Mouse (Mus musculus) intestine, embryonic 14.5 days (tissue): Measurements from ENCODE around the gene Zc2hc1c. TPM values are rescaled to one million over a fixed set of nuclear protein-coding genes. Genes with fewer than 3 reads are reported as not detected.
"Not testable (repeated sequence)": the region's sequence is repeated elsewhere in the genome, so short reads cannot be mapped to it uniquely, and the experiment has no call there.

Source experiments
- ATAC-seq: fragments of 200-750 bp; cut with Nextera tagmentation; replicated peaks from 2 replicates; pipeline ENCODE4 v1.8.0; 2017; ENCODE audit warnings: low read depth, moderate number of reproducible peaks, moderate TSS enrichment, moderate library complexity; ENCODE audit not compliant: low FRiP score, low TSS enrichment
- DNase-seq: peaks from one replicate; pipeline ENCODE4 v3.0.0-alpha.2; 2018; ENCODE audit warnings: low spot score
- H3K27ac ChIP-seq: fragments of 300-500 bp; sonication (generic); 2 replicates; pipeline ENCODE4 v1.5.1; 2014; ENCODE audit warnings: low read depth, mild to moderate bottlenecking, control low read depth
- H3K27me3 ChIP-seq: fragments of 300-500 bp; sonication (generic); replicated peaks from 2 replicates; pipeline ENCODE4 v1.6.1; 2014; ENCODE audit warnings: low read length, control low read depth; ENCODE audit not compliant: control insufficient read depth, insufficient read depth
- H3K36me3 ChIP-seq: fragments of 300-500 bp; sonication (generic); 2 replicates; pipeline ENCODE4 v1.6.1; 2014; ENCODE audit warnings: low read length, control low read depth; ENCODE audit not compliant: control insufficient read depth, insufficient read depth
- H3K4me1 ChIP-seq: fragments of 300-500 bp; sonication (generic); replicated peaks from 2 replicates; pipeline ENCODE4 v1.6.1; 2014; ENCODE audit warnings: low read length, control low read depth, mixed read lengths; ENCODE audit not compliant: control insufficient read depth, insufficient read depth
- H3K4me2 ChIP-seq: fragments of 300-500 bp; sonication (generic); 2 replicates; pipeline ENCODE4 v1.6.1; 2014; ENCODE audit warnings: low read length
- H3K4me3 ChIP-seq: fragments of 300-500 bp; sonication (generic); 2 replicates; pipeline ENCODE4 v1.5.1; 2014; ENCODE audit warnings: low read depth, low read length, control low read depth, mixed read lengths
- H3K9ac ChIP-seq: fragments of 300-500 bp; sonication (generic); 2 replicates; pipeline ENCODE4 v1.6.1; 2014; ENCODE audit warnings: mild to moderate bottlenecking, low read length
- H3K9me3 ChIP-seq: fragments of 300-500 bp; sonication (generic); 2 replicates; pipeline ENCODE4 v1.6.1; 2016; ENCODE audit warnings: low read length, control low read depth; ENCODE audit not compliant: control insufficient read depth
- WGBS: fragments of 180-500 bp; shearing (Covaris S2); extraction: QIAGEN DNeasy Blood & Tissue Kit; methylation state at CpG from one replicate; pipeline ENCODE4 v1.1.7; 2014; 5-methylcytosine and 5-hydroxymethylcytosine counted together
- polyA plus RNA-seq: library from polyadenylated mRNA; unstranded; fragments of >200 nt; fragmentation: Nextera tagmentation; extraction: Ambion mirVana; gene quantifications from 2 replicates; pipeline ENCODE4 v1.2.1, GENCODE M21; 2014

Zc2hc1c gene
- polyA plus RNA-seq, 1 experiment from 2014 or later = 2.5 TPM

DNA sequence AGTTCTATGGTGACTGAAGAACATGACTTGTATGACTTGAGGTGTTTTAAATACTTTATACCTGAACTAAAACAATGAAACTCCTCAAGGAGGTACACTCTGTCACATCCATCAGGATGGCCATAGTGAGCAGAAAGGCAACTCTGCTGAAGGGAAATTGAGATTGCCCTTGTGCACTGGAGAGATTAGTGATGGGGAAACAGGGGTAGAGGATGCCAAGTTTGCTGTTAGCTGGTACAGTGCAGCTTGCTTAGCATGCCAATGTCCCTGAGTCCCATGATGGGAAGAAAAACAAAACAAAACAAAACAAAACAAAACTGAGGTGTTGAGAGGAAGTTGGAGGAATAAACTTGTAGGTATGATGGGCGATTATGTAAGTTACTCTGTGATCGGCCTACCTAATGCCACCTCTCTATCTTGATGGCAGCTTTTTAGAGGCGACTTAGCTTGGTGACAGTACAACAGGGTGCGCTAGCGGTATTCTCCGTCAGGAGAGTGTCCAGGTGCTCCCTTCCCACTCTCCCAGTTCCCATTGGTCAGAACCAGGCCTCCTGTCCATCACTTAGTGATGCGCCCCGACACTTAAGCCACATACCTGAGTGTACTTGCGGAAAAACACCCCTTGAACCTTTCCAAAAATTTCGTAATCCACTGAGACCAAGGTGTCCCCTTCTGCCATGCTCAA lies 8.9 kb upstream of the Zc2hc1c start:
- 4% methylated on average over 10 of the region's 10 CpGs for WGBS
- no peaks in the 10 kb centered on the region for H3K27me3 ChIP-seq
- H3K4me2 ChIP-seq = peak overlapping the region; percentile 63
- H3K36me3 ChIP-seq = 0 out of 2 replicates have a peak, but pooled peaks cover 4% of the 10 kb centered on the region
- H3K27ac ChIP-seq = peak overlapping the region; percentile 70; the same call in 1 of the 2 replicates
- H3K4me3 ChIP-seq = peak overlapping the region; percentile 82
- H3K4me1 ChIP-seq = peaks cover 2% of the 10 kb centered on the region; the same call in 1 of the 2 replicates
- H3K9ac ChIP-seq = peak overlapping the region; percentile 77
- DNase-seq = no peak
- peak; percentile 39 for ATAC-seq
- 0 out of 2 replicates have a peak, but pooled peaks cover under 1% of the 10 kb centered on the region for H3K9me3 ChIP-seq

DNA sequence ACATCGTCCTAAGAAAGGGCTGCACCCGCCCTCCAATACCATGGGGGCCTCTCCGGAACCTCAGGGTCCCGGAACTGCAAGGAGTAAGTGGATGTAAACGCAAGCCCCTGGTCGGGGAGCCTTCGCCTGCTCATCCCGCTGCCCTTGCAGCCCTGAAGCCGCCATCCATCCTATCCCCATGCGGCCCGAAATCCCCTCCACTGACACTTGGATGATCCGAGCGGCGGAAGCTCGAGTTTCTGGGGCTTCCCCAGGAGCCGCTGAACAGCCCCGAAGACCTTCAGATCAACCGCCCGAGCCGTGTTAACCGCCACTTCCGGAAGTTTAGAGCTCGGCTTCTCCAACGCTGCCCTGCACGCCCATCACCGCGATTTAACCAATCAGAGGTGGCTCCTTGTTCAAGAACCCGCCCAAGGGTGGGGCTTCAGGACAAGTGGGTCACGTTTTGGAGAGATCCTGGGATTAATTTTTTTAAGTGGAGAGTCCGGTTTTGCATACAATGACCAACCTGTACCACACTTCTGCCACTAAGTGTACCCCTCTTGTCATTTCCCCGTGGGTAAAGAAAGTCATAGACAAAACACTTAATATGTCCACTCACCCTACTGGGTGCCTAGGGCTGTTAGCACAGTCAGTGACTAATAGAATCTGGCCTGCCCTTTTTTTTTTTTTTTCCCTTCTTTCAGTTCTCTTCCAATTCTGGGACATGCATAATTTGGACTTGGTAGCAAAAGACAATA lies 8.1 kb upstream of the Zc2hc1c start:
- peak; percentile 97 for ATAC-seq
- Histone ChIP-seq H3K27ac (peak overlapping the region; percentile 70; the same call in 1 of the 2 replicates), H3K27me3 (no peaks in the 10 kb centered on the region), H3K4me2 (peak overlapping the region; percentile 63), H3K4me3 (peak overlapping the region; percentile 82), H3K4me1 (peaks cover 2% of the 10 kb centered on the region; the same call in 1 of the 2 replicates), H3K36me3 (0 out of 2 replicates have a peak, but pooled peaks cover under 1% of the 10 kb centered on the region), H3K9ac (peak overlapping the region; percentile 77), H3K9me3 (no peaks in the 10 kb centered on the region)
- DNase-seq = peak; percentile 99
- under 1% methylated on average over 31 of the region's 31 CpGs for WGBS

DNA sequence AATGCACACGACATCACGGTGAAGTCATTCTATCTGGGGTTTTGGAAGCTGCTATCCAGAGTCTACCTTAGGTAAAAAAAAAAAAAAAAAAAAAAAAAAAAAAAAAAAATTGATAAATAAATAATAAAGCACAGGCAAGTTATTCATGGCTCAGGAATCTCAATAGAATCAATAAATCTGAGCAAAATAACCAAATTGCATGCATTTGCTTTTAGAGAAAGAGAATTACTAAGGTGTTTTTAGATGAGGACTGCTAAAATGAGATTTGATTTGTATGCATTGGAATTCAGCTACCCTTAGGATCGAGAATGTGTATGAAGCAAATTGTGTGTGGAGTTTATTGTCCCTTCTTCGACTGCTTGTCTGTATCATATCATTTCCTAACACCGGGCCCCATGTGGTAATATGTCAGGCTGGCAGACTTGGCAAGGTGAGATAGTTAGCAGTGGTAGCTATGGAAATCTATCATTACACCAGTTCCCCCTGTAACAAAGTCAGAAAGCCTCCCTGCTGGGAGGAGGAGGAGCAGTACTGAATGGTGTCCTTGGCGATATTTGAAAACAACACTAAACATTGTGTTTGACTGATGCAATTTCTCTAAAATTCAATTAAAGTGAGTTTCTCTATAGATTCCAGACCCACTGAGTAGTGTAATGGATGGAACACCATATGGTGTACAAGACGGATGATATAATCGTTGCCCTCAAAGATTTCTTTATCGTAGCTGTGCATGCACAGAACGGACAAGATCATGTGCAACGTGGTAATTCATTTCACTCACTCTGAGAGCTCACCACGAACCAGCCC lies 7.3 kb upstream of the Zc2hc1c start:
- Histone ChIP-seq H3K4me2 (peak overlapping the region; percentile 63), H3K27ac (no peak overlapping the region), H3K27me3 (no peaks in the 10 kb centered on the region), H3K36me3 (no peaks in the 10 kb centered on the region), H3K9me3 (no peaks in the 10 kb centered on the region), H3K4me3 (0 out of 2 replicates have a peak overlapping the region, but pooled peaks have one; percentile 82), H3K9ac (no peak overlapping the region), H3K4me1 (peaks cover 2% of the 10 kb centered on the region; the same call in 1 of the 2 replicates)
- WGBS = 59% methylated on average over 12 of the region's 12 CpGs
- no peak for DNase-seq
- ATAC-seq = 0 out of 2 replicates have a peak, but pooled peaks have one; percentile 10

DNA sequence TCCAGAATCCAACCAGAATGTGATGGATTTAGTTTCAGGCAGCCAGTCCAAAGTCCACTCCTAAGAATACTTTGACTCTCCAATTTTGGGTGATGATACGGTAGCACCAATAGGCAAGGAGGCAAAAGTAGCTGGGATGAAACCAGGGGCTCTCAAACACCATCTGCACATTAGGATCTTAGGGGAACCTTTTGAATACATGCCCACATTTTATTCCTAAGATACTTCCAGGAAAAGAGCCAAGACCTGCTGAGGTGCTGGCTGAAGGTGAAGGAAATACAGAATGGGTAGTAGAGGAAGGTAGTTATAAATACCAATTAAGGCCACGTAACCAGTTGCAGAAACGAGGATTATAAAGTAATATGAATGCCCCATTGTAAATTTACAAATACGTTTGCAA lies 6.6 kb upstream of the Zc2hc1c start:
- not testable (repeated sequence) for H3K9me3 ChIP-seq, H3K9ac ChIP-seq, ATAC-seq, H3K4me3 ChIP-seq, H3K27ac ChIP-seq, H3K36me3 ChIP-seq, DNase-seq, H3K4me1 ChIP-seq, H3K27me3 ChIP-seq, H3K4me2 ChIP-seq
- WGBS = 100% methylated on average over 1 of the region's 4 CpGs

DNA sequence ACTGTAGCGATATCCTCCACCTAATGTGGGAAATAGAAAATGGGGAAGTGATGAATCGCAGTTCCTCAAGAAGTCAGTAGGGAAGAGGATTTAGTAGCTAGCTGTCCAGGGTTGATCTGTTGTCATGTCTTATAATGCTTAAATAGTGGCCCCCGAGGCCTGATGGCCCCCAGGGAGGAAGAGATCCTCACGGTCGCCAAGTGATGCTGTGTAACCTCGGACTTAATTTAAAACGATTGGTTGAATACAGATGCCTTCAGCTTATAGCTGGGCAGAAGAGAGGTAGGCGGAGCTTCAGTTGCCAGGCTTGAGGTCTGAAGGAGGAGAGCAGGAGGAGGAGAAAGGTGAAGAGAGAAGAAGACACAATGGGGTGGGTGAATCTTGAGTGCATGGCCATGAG lies 4.1 kb upstream of the Zc2hc1c start:
- no peak overlapping the region for H3K4me3 ChIP-seq
- H3K27ac ChIP-seq = no peak overlapping the region
- H3K4me1 ChIP-seq = peaks cover 14% of the 10 kb centered on the region
- WGBS = 70% methylated on average over 8 of the region's 8 CpGs
- H3K9ac ChIP-seq = no peak overlapping the region
- H3K36me3 ChIP-seq = no peaks in the 10 kb centered on the region
- ATAC-seq (no peak), DNase-seq (no peak)
- no peak overlapping the region for H3K4me2 ChIP-seq
- no peaks in the 10 kb centered on the region for H3K27me3 ChIP-seq
- H3K9me3 ChIP-seq = no peaks in the 10 kb centered on the region

DNA sequence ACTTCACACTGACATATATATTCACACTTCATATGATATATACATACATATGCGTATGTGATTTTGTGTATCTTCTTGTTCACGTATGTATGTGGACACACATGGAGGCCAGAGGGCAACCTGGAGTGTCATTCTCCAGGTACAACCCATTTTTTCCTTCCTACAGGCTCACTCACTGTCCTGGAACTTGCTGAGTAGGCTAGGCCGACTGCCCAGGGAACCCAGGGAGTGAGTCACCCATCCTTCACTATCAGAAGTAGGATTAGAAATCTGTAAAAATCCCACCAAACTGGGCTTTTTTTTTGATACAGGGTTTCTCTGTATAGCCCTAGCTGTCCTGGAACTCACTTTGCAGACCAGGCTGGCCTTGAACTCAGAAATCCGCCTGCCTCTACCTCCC lies 3.4 kb upstream of the Zc2hc1c start:
- no peak for ATAC-seq
- no peak overlapping the region for H3K27ac ChIP-seq

DNA sequence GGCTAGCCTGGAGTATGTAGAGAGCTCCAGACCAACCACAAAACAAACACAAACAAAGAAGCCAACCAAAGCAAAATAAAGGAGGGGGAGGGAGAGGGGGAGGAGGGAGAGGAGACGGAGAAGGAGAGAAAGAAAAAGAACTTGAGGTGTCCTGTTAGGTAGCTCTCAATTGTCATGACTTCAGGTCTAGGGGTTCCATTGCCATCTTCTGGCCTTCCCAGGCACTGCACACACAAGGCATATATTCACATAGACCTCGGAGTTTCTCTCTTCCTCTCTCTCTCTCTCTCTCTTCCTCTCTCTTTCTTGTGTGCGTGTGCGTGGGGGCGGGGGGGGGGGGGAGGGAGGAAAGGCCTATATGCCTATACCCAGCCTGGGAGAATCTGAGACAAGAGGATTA lies 1.4 kb upstream of the Zc2hc1c start:
- Histone ChIP-seq H3K4me2 (no peak overlapping the region), H3K9ac (no peak overlapping the region), H3K4me1 (peaks cover 11% of the 10 kb centered on the region), H3K4me3 (no peak overlapping the region), H3K9me3 (no peaks in the 10 kb centered on the region), H3K36me3 (no peaks in the 10 kb centered on the region), H3K27me3 (no peaks in the 10 kb centered on the region), H3K27ac (no peak overlapping the region)
- 31% methylated on average over 5 of the region's 5 CpGs for WGBS
- DNase-seq (no peak), ATAC-seq (no peak)

More for the DNA sequence above, 3.4 kb upstream of the Zc2hc1c start:
- DNase-seq = no peak
- Histone ChIP-seq H3K4me3 (no peak overlapping the region), H3K36me3 (no peaks in the 10 kb centered on the region), H3K4me2 (no peak overlapping the region), H3K4me1 (peaks cover 14% of the 10 kb centered on the region), H3K9ac (no peak overlapping the region), H3K27me3 (no peaks in the 10 kb centered on the region), H3K9me3 (no peaks in the 10 kb centered on the region)
- 96% methylated on average over 4 of the region's 4 CpGs for WGBS

DNA sequence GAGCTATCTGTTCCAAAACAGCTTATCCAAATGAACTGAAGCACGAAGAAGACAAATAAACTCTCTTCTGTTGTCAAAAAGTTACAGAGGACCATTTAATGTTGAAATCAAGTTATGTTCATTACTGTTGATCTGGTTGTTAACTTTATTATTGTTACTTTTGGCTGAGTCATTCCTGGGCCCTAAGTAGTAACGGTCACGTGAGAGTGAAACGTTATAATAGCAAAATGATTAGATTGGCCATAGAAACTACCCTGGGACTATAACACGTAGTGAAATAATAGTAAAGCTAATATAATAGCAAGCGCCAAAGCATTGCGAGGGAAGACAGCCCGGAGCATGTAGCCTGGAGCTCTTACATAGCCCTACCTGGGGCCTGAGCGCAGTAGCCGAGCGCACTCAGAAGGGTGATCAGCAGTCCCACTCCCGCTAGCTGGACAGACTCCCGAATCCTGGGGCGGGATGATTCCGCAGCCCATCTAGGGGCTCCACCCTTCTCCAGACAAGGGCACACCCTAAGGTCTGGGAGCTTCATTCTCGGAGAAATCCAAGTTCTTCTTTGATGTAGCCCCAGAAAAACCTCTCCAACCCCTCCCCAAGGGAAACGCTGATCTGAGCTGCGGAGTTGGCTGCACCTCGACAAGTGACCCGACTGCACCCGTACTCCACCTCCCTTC lies 444 bp upstream of the Zc2hc1c start, which contains the start of gene Acyp1:
Gene Acyp1 (minus strand): TSS at position 630 of the 677 bp plus-strand sequence.
- H3K4me3 ChIP-seq = peak within 1 kb of the TSS; percentile 41
- H3K36me3 ChIP-seq = no peaks in the 10 kb centered on the region
- ATAC-seq (peak; percentile 73), DNase-seq (peak; percentile 79)
- 10% methylated on average over 21 of the region's 21 CpGs for WGBS
- peak within 1 kb of the TSS; percentile 59 for H3K9ac ChIP-seq
- no peaks in the 10 kb centered on the region for H3K9me3 ChIP-seq
- H3K4me1 ChIP-seq = peaks cover 11% of the 10 kb centered on the region
- no peaks in the 10 kb centered on the region for H3K27me3 ChIP-seq
- peak within 1 kb of the TSS; percentile 81 for H3K27ac ChIP-seq
- peak within 1 kb of the TSS; percentile 84 for H3K4me2 ChIP-seq
